Mouse (Mus musculus) stomach, embryonic 15.5 days (tissue): Measurements from ENCODE around the gene Rbm28. TPM values are rescaled to one million over a fixed set of nuclear protein-coding genes. Genes with fewer than 3 reads are reported as not detected.

Experiments
- ATAC-seq: fragments of 200-750 bp; cut with Nextera tagmentation; 2 replicates; pipeline ENCODE4 v1.8.0; 2017; ENCODE audit warnings: low read depth, moderate number of reproducible peaks, moderate TSS enrichment; ENCODE audit not compliant: insufficient read depth, low FRiP score
- H3K27ac ChIP-seq: fragments of 300-500 bp; sonication (generic); 2 replicates; pipeline ENCODE4 v1.5.1; 2015; ENCODE audit warnings: mild to moderate bottlenecking, inconsistent platforms
- H3K27me3 ChIP-seq: fragments of 300-500 bp; sonication (generic); replicated peaks from 2 replicates; pipeline ENCODE4 v1.6.1; 2015; ENCODE audit warnings: inconsistent platforms
- H3K36me3 ChIP-seq: fragments of 300-500 bp; sonication (generic); 2 replicates; pipeline ENCODE4 v1.6.1; 2015; ENCODE audit warnings: inconsistent platforms
- H3K4me1 ChIP-seq: fragments of 300-500 bp; sonication (generic); 2 replicates; pipeline ENCODE4 v1.6.1; 2015; ENCODE audit warnings: inconsistent platforms
- H3K4me2 ChIP-seq: fragments of 300-500 bp; sonication (generic); 2 replicates; pipeline ENCODE4 v1.6.1; 2015; ENCODE audit warnings: mild to moderate bottlenecking, inconsistent platforms
- H3K4me3 ChIP-seq: fragments of 300-500 bp; sonication (generic); replicated peaks from 2 replicates; pipeline ENCODE4 v1.5.1; 2015; ENCODE audit warnings: inconsistent platforms
- H3K9ac ChIP-seq: fragments of 300-500 bp; sonication (generic); 2 replicates; pipeline ENCODE4 v1.6.1; 2015; ENCODE audit warnings: inconsistent platforms
- H3K9me3 ChIP-seq: fragments of 300-500 bp; sonication (generic); 2 replicates; pipeline ENCODE4 v1.6.1; 2016; ENCODE audit warnings: inconsistent platforms
- WGBS: fragments of 180-500 bp; shearing (Covaris S2); methylation state at CpG from one replicate; pipeline ENCODE4 v1.1.7; 2015; 5-methylcytosine and 5-hydroxymethylcytosine counted together
- polyA plus RNA-seq: library from polyadenylated mRNA; unstranded; fragments of >200 nt; fragmentation: Nextera tagmentation; extraction: Ambion mirVana; gene quantifications from 2 replicates; pipeline ENCODE4 v1.2.1, GENCODE M21; 2015

The Rbm28 gene
- polyA plus RNA-seq, 1 experiment from 2014 or later = 27.6 TPM

DNA sequence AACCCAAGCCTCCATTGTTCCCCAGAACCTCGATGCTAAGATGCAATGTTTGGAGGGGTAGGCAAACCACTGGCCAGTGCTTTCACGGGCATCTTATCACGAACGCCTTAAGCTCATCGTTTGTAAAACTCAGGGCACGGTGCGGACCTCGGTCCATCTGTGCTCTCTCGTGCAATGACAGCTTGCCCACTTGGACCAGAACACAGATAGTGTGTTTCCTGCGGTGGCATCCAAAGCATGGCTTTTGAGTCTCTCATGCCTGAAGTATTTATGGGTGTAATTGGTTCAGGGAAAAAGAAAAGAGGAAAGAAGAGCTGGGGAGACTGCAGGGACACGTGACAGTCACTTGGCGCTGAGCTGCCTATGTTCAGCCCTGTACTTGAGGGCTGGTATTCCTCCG lies 44.8 kb downstream of the Rbm28 start:
- WGBS = 84% methylated on average over 13 of the region's 13 CpGs
- Histone ChIP-seq H3K9me3 (no peaks in the 10 kb centered on the region), H3K27me3 (no peaks in the 10 kb centered on the region), H3K4me2 (no peak overlapping the region), H3K27ac (no peak overlapping the region), H3K4me3 (no peak overlapping the region), H3K36me3 (no peaks in the 10 kb centered on the region), H3K9ac (no peak overlapping the region), H3K4me1 (no peaks in the 10 kb centered on the region)
- ATAC-seq = no peak

DNA sequence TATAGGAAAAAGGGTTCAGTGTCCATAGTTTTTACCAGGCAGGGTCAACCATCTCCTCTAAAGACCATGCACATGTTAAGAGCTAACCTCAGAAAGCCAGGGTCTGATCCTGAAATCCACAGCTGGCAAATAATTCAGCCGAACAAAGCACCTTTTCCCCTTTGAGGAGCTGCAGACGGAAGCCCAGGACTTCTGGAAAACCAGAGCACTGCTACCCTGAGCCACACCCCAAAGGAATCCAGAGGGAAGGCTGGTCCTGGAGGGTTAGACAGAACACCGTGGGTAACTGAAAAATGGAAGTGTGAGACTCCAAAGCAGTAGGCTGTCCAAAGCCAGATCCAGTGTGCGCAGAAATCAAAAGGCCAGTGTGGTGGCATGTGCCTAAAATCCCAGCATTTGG lies 45.8 kb downstream of the Rbm28 start:
- no peak overlapping the region for H3K4me3 ChIP-seq
- no peak overlapping the region for H3K27ac ChIP-seq
- 65% methylated on average over 4 of the region's 4 CpGs for WGBS
- H3K9ac ChIP-seq = no peak overlapping the region
- H3K36me3 ChIP-seq = no peaks in the 10 kb centered on the region
- H3K4me1 ChIP-seq = no peaks in the 10 kb centered on the region
- H3K4me2 ChIP-seq = no peak overlapping the region
- H3K9me3 ChIP-seq = no peaks in the 10 kb centered on the region
- H3K27me3 ChIP-seq = no peaks in the 10 kb centered on the region
- ATAC-seq = no peak

DNA sequence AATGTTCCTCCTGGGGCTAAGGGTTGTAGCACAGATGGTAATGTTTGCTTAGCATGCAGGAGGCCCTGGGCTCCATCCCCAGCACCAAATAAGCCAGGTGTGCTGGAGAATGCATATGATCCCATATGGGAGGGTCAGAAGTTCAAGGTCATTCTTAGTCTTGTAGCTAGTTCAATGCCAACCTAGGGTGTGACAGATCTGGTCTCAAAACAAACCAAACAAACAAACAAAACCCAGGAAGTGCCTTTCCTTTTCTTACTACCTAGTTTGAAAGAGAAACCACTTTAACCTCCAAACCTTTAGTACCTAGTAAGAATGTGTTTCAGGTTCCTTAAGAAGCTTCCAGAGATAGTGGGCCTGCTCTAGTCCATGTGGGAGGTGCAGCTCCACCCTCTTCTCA lies 46.6 kb downstream of the Rbm28 start:
- no peaks in the 10 kb centered on the region for H3K9me3 ChIP-seq
- no peak overlapping the region for H3K4me2 ChIP-seq
- no peak overlapping the region for H3K4me3 ChIP-seq
- H3K9ac ChIP-seq = no peak overlapping the region
- no peak for ATAC-seq
- no peaks in the 10 kb centered on the region for H3K4me1 ChIP-seq
- no peak overlapping the region for H3K27ac ChIP-seq
- H3K27me3 ChIP-seq = no peaks in the 10 kb centered on the region
- no peaks in the 10 kb centered on the region for H3K36me3 ChIP-seq

DNA sequence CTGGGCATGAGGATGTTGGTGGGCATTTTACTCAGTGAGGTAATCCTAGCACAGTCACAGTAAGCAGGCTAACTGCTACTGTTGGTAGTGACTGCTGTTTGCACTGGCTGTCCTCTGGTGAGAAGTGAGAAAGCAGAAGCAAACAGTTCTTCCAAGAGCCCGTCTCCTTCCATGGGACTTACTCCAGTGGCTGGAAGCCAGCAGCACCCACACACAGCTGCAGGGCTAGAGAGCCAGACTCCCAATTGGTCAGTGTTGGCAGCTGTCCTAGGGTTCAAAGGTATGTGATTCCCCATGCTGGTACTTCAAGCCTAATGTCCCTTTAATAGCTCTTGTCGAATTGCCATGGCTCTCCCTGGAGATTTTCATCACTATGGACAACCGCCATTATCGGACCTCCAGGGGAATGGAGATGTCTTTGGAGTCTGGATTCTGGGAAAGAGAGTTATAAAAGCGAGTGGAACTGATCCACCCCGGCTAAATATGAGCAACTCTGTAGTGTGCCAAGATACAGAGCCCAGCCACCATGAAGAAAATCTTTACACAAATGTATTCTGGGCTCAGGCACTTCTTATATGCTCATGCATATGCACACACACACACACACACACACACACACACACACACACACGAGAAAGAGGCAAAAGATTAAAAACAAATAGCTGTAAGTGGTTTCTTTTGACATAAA lies 47.2 kb downstream of the Rbm28 start:
- 60% methylated on average over 7 of the region's 7 CpGs for whole genome bisulfite sequencing
- Histone ChIP-seq H3K9me3 (no peaks in the 10 kb centered on the region), H3K36me3 (no peaks in the 10 kb centered on the region), H3K4me2 (no peak overlapping the region), H3K9ac (no peak overlapping the region), H3K4me3 (no peak overlapping the region), H3K27me3 (no peaks in the 10 kb centered on the region), H3K27ac (no peak overlapping the region), H3K4me1 (no peaks in the 10 kb centered on the region)
- ATAC-seq = no peak

DNA sequence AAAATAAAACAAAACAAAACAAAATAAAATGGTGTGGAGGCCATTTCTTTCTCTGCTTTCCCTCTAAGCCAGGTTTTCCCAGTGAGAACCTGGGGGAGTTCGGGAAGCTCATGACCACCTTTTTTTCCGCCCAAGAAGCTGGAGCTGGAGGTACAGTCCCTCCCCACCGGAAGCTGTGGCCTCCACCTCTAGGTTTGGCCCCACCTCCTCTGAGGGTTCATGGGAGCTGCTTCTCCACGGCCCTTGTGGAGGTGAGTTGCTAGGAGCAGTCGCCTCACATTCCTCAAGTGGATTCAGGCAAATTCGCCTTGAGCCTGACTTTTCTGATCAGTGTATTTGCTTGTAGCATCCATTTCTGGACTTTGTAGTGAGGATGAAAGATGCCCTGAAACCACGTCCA lies 49.0 kb downstream of the Rbm28 start:
- H3K4me3 ChIP-seq = no peak overlapping the region
- H3K36me3 ChIP-seq = no peaks in the 10 kb centered on the region
- H3K9ac ChIP-seq = no peak overlapping the region
- no peak overlapping the region for H3K27ac ChIP-seq
- no peak overlapping the region for H3K4me2 ChIP-seq
- H3K27me3 ChIP-seq = no peaks in the 10 kb centered on the region
- no peaks in the 10 kb centered on the region for H3K4me1 ChIP-seq
- no peak for ATAC-seq
- H3K9me3 ChIP-seq = no peaks in the 10 kb centered on the region
- WGBS = 65% methylated on average over 7 of the region's 7 CpGs

DNA sequence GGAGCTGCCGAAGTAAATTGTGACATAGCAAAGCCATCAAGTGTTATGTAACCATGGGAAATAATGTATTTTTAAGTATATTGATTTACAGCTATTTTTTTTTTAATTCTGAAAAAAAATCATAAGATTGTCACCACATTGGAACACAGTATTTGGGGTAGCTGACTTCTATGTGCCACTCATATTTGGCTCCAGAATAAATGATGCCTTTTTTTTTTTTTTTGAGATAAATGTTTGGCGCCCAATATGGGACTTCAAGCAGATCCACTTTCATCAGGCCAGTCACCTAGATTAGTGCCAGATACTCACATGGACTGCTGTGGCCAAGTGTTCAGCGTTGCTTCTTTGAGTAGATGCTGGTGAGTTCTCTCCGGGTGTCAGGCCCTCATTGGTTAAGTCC lies 53.3 kb downstream of the Rbm28 start:
- no peak overlapping the region for H3K9ac ChIP-seq
- no peaks in the 10 kb centered on the region for H3K4me1 ChIP-seq
- no peaks in the 10 kb centered on the region for H3K36me3 ChIP-seq
- H3K9me3 ChIP-seq = no peaks in the 10 kb centered on the region
- 88% methylated on average over 4 of the region's 4 CpGs for WGBS
- no peak for ATAC-seq
- no peaks in the 10 kb centered on the region for H3K27me3 ChIP-seq
- no peak overlapping the region for H3K4me2 ChIP-seq
- no peak overlapping the region for H3K27ac ChIP-seq
- H3K4me3 ChIP-seq = no peak overlapping the region

DNA sequence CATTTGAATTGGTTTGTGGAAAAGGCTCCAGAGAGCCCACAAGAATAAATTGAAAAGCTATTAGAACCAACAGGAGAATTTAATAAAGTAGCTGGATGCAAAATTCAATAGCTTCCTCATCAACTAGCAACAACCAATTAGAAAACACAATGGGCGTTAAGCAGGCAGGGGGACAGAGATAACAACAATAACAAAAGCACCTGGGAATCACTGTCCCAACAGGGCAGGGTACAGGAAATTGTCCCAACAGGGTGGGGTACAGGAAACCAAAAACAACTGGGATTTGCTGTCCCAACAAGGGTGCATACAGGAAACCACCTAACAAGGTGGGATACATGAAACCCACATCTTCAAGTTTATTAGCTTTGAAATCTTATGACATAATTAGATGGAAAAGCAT lies 56.4 kb downstream of the Rbm28 start:
- Histone ChIP-seq H3K9me3 (no peaks in the 10 kb centered on the region), H3K4me3 (no peak overlapping the region), H3K36me3 (no peaks in the 10 kb centered on the region), H3K27ac (no peak overlapping the region), H3K4me2 (no peak overlapping the region), H3K9ac (no peak overlapping the region), H3K4me1 (no peaks in the 10 kb centered on the region), H3K27me3 (no peaks in the 10 kb centered on the region)
- 63% methylated on average over 1 of the region's 1 CpGs for WGBS
- ATAC-seq = no peak

DNA sequence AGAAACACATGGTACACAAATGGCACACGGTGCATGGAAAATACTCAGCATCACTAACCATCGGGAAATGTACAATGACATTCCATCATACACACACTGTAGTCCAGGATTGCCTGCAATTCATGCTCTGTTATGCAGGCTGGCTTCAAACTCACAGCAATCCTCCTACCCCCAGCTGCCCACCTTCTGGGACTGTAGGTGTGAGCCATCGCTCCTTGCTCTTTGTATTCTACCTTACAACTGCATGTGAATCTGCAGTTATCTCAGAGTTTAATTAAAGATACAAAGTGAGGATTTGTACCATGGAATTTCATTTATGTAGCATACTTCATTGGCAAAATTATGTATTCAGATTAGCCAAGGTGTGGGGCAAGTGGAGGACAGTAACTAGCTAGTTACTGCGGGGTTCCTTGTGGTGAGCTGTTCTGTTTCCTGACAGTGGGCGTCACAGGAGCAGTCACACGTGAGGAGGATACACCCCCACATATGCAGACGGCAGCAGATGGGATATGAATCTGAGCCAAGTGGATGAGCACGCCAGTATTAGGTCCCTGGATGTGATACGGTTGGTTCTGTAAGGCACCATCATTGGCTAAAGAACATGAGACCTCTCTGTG lies 63.5 kb downstream of the Rbm28 start:
- Histone ChIP-seq H3K4me3 (no peak overlapping the region), H3K4me1 (peaks cover 3% of the 10 kb centered on the region; the same call in 1 of the 2 replicates), H3K27ac (no peak overlapping the region), H3K4me2 (no peak overlapping the region), H3K27me3 (no peaks in the 10 kb centered on the region), H3K36me3 (no peaks in the 10 kb centered on the region), H3K9ac (no peak overlapping the region), H3K9me3 (no peaks in the 10 kb centered on the region)
- no peak for ATAC-seq
- WGBS = 81% methylated on average over 9 of the region's 9 CpGs

DNA sequence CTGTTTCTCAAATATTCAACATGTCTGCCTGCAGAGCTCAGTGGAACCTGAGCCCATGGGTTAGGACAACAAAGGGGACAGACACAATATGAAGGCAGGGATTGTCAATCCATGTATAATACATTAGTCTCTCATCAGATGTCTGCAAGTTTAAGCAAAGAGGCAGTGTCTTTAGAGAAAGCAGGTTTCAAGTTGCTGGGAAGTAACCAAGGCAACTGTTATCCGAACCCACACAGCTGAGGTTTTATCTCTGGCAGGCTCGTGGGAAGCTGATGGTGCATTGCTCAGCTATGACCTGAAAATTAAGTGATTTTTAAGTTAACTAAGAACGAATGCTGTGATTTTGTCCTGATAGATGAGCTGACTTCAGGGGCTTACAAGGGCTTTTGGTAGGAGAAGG lies 64.4 kb downstream of the Rbm28 start:
- Histone ChIP-seq H3K9me3 (no peaks in the 10 kb centered on the region), H3K4me3 (no peak overlapping the region), H3K36me3 (no peaks in the 10 kb centered on the region), H3K27me3 (no peaks in the 10 kb centered on the region), H3K9ac (no peak overlapping the region), H3K4me1 (peaks cover 3% of the 10 kb centered on the region; the same call in 1 of the 2 replicates), H3K27ac (no peak overlapping the region), H3K4me2 (no peak overlapping the region)
- ATAC-seq = no peak
- WGBS = 15% methylated on average over 3 of the region's 3 CpGs

DNA sequence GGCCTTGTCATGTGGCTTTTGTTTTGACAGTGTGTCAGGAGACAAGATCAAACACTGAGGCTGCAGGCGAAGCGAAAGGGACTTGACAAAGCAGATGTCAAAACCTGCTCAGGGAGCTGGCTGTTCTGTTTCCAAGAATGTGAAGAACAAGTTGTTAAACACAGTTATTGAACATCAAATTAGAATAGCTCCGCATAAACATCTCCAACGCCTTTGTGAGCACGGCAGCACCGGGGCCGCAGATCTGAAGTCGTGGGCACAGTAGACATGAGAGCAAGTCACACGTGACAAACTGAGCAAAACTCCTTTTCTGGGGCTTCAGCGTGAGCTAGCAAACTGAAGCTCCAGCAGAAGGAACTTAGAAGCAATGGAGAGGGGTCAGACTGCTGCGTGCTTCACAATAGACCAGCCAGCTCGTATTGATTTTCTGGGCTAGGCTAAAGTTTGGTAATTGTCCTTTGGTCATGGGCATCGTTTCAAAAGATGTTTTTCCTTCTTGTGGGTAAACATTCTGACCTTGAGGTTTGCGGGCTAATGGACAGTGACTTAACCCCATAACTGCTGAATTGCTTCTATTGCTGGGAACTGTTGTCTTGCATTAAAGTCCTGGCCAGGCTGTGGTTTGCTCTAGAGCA lies 65.2 kb downstream of the Rbm28 start:
- Histone ChIP-seq H3K4me2 (no peak overlapping the region), H3K27ac (no peak overlapping the region), H3K4me3 (no peak overlapping the region), H3K27me3 (no peaks in the 10 kb centered on the region), H3K9me3 (no peaks in the 10 kb centered on the region), H3K36me3 (no peaks in the 10 kb centered on the region), H3K4me1 (peaks cover 3% of the 10 kb centered on the region; the same call in 1 of the 2 replicates), H3K9ac (no peak overlapping the region)
- no peak for ATAC-seq
- 50% methylated on average over 14 of the region's 14 CpGs for WGBS

DNA sequence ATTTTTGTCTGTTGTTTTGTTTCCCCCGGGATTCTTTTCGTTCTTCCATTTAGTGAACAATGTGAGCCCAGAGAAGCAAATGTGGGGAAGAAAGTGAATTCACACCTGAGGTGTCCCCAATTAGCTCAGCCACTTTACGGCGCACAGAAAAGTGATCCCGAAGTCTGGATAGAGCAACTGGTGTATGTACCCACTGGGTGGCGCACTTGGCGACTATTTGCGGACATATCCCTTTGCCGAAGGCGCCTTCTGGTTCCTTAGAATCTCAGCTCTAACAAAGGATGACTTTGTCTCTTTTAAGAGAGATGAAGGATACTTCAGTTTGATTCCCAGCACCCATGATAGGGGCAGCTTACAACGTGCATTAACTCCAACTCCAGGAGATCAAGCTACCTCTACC lies 71.9 kb downstream of the Rbm28 start:
- no peak overlapping the region for H3K27ac ChIP-seq
- WGBS = 63% methylated on average over 11 of the region's 11 CpGs
- H3K36me3 ChIP-seq = no peaks in the 10 kb centered on the region
- ATAC-seq = no peak
- H3K27me3 ChIP-seq = no peaks in the 10 kb centered on the region
- H3K4me2 ChIP-seq = no peak overlapping the region
- H3K9ac ChIP-seq = no peak overlapping the region
- H3K4me1 ChIP-seq = no peaks in the 10 kb centered on the region
- no peaks in the 10 kb centered on the region for H3K9me3 ChIP-seq
- H3K4me3 ChIP-seq = no peak overlapping the region

DNA sequence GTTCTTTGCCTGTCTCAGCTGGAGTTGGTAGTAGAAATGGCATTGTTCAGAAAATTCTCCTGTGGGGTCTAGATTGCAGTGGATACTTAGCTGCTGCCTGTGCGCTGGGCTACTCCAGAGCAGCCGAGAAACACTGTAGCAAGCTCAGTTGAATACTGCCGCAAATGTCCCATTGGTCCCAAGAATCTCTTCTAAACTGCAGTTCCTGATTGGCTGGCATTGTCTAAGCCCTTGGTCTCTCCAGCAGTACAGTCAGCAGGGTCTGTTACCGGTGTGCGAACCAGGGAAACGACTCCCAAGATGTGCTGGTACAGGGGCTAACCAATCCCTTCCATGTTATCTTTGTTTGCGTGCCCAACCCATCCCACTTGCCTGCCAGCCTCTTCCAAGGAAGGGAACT lies 72.6 kb downstream of the Rbm28 start:
- Histone ChIP-seq H3K9me3 (no peaks in the 10 kb centered on the region), H3K4me2 (no peak overlapping the region), H3K27me3 (no peaks in the 10 kb centered on the region), H3K4me3 (no peak overlapping the region), H3K27ac (no peak overlapping the region), H3K36me3 (no peaks in the 10 kb centered on the region), H3K9ac (no peak overlapping the region), H3K4me1 (no peaks in the 10 kb centered on the region)
- 85% methylated on average over 7 of the region's 7 CpGs for WGBS
- no peak for ATAC-seq
